Mouse (Mus musculus): ENCODE results near the gene Rab4a.

The Rab4a gene

GRCm38 (mm10) chr8:123805718-123806373 lies at the start of gene Rab4a:
Rab4a (plus strand) TSS chr8:123805985.
- DNase-seq (ENCODE audit: low spot score) = peak; percentile 96

GRCm38 (mm10) chr8:123756901-123757300 lies 48.9 kb upstream of the Rab4a start:
- DNase-seq (ENCODE audit: low spot score) = no peak

- no peak for DNase-seq (ENCODE audit: low spot score)
Measured at GRCm38 (mm10) chr8:123758935-123759334, 46.9 kb upstream of the Rab4a start.

GRCm38 (mm10) chr8:123759933-123760332 lies 45.9 kb upstream of the Rab4a start:
- DNase-seq (ENCODE audit: low spot score) = peak; percentile 78

- DNase-seq (ENCODE audit: low spot score) = peak; percentile 29
Measured at GRCm38 (mm10) chr8:123760579-123760978, 45.2 kb upstream of the Rab4a start.

- no peak for DNase-seq (ENCODE audit: low spot score)
Measured at GRCm38 (mm10) chr8:123761266-123761882, 44.4 kb upstream of the Rab4a start.

GRCm38 (mm10) chr8:123761883-123762270 lies 43.9 kb upstream of the Rab4a start:
- DNase-seq (ENCODE audit: low spot score) = no peak

- no peak for DNase-seq (ENCODE audit: low spot score)
Measured at GRCm38 (mm10) chr8:123763355-123763754, 42.4 kb upstream of the Rab4a start.

- DNase-seq (ENCODE audit: low spot score) = no peak
Measured at GRCm38 (mm10) chr8:123764671-123765070, 41.1 kb upstream of the Rab4a start.

- DNase-seq (ENCODE audit: low spot score) = no peak
Measured at GRCm38 (mm10) chr8:123766516-123766915, 39.3 kb upstream of the Rab4a start.

- no peak for DNase-seq (ENCODE audit: low spot score)
Measured at GRCm38 (mm10) chr8:123767874-123768273, 37.9 kb upstream of the Rab4a start.

- DNase-seq (ENCODE audit: low spot score) = no peak
Measured at GRCm38 (mm10) chr8:123768492-123769356, 37.1 kb upstream of the Rab4a start.

- DNase-seq (ENCODE audit: low spot score) = no peak
Measured at GRCm38 (mm10) chr8:123773468-123773867, 32.3 kb upstream of the Rab4a start.

GRCm38 (mm10) chr8:123774491-123774890 lies 31.3 kb upstream of the Rab4a start:
- no peak for DNase-seq (ENCODE audit: low spot score)

- DNase-seq (ENCODE audit: low spot score) = no peak
Measured at GRCm38 (mm10) chr8:123777319-123777718, 28.5 kb upstream of the Rab4a start.

- DNase-seq (ENCODE audit: low spot score) = no peak
Measured at GRCm38 (mm10) chr8:123780471-123780870, 25.3 kb upstream of the Rab4a start.

GRCm38 (mm10) chr8:123781256-123781655 lies 24.5 kb upstream of the Rab4a start:
- DNase-seq (ENCODE audit: low spot score) = no peak

- peak; percentile 89 for DNase-seq (ENCODE audit: low spot score)
Measured at GRCm38 (mm10) chr8:123783525-123784249, 22.1 kb upstream of the Rab4a start.

- no peak for DNase-seq (ENCODE audit: low spot score)
Measured at GRCm38 (mm10) chr8:123786166-123786565, 19.6 kb upstream of the Rab4a start.

- no peak for DNase-seq (ENCODE audit: low spot score)
Measured at GRCm38 (mm10) chr8:123786644-123787043, 19.1 kb upstream of the Rab4a start.

- no peak for DNase-seq (ENCODE audit: low spot score)
Measured at GRCm38 (mm10) chr8:123787254-123787897, 18.4 kb upstream of the Rab4a start.

Data from yolk sac, embryonic 10.5 days (tissue).